Mouse (Mus musculus) frontal cortex, postnatal 36 days (tissue): ENCODE results near the gene Cacnb2.

Experiments
- DNase-seq, 2 experiments: peaks; one replicate each; pipeline ENCODE4 v3.0.0; 2022; ENCODE audit warnings: low spot score in 2 of 2

Gene Cacnb2

GRCm38 (mm10) chr2:14862981-14863380, 260.1 kb downstream of the Cacnb2 start:
- DNase-seq = no peak

- no peak for DNase-seq
Measured at GRCm38 (mm10) chr2:14873116-14873515, 270.2 kb downstream of the Cacnb2 start.

- DNase-seq = peak; percentile 36 to 39
Measured at GRCm38 (mm10) chr2:14873701-14874181, 270.9 kb downstream of the Cacnb2 start.

DNA sequence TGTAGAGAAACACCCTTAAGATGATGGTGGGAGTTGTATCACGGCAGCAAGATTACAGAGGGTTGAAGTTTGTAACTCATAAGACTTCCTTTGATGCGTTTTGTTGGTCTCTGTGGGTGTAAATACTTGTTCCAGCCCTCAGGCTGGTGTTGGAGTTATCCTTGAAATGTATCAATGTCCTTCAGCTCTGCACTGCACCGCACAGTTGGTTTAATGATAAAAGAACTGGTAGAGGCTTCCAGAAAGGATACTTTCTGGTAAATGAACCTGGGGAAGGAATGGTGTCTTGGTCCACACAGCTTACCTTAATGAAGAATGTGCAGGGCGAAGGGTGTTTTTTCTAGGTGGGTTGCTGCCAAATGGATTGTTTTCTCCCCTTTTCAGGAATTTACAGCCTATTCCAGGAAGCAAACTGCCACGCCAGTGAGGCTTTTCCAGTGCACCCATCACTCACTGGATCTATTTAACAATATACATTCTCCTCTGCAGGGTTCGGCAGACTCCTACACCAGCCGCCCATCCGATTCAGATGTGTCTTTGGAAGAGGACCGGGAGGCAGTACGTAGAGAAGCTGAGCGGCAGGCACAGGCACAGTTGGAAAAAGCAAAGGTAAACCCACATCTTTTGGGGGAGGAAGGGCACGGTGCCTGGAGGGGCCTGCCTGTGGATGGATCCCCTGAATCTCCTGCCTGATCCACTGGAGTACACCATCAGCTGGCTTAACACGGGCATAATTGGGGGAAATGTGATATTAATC, 271.6 kb downstream of the Cacnb2 start:
- peak; percentile 37 to 55 for DNase-seq

GRCm38 (mm10) chr2:14875121-14875520, 272.2 kb downstream of the Cacnb2 start:
- DNase-seq = no peak

DNA sequence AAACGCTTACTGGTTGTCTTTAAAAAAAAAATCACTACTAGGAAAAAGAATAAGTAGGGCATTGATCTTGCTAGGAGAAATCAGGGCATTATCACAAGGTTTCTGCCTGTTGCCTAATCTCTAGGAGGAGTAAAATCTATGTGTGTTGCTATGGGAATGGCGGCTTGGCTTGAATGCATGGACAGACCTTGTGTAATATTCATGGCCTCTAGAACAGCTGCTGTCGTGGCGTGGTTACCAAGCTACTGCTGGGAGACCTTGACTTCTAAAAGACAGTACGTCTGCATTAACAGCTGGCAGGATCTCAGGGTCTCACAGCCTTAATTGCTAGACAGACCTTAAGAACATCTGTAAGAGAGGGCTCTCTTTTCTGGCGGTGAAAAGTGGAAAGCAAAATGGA, 272.7 kb downstream of the Cacnb2 start:
- DNase-seq = no peak

DNA sequence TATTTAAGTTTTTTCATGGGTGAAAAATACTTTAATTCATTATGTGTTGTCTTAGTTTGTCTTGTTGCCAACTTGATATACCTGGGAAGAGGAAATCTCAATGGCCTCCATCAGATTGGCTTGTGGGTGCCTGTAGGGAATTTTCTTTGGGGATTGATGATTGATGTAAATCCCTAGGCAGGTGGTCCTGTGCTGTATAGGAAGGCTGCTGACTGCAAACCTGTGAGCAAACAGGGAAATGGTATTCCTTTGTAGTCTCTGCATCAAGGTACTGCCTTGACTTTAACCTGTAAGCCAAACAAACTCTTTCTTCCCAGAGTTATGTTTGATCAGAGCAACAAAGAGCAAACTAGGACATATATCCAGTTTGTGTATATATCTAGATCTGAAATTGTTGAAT, 276.1 kb downstream of the Cacnb2 start:
- no peak for DNase-seq

DNA sequence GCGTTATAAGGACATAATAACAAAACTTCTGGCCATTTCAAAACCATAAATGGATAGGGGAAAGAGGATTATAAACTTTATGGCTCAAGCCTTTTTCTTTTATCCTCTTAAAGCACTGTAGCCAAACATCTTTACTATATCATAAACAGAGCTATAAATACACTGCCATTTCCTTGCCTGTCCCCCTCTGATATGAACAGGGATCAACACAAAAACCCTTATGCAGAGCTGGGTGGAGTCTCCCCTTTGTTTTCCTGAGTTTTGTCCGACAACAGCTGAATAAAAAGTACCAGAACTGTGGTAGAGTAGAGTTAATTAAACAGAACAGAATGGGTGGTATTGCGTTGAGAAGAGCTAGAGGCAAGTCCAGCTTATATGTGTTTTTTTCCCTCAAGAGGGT, 280.6 kb downstream of the Cacnb2 start:
- no peak for DNase-seq

GRCm38 (mm10) chr2:14888406-14889195, 285.7 kb downstream of the Cacnb2 start:
- DNase-seq = no peak

DNA sequence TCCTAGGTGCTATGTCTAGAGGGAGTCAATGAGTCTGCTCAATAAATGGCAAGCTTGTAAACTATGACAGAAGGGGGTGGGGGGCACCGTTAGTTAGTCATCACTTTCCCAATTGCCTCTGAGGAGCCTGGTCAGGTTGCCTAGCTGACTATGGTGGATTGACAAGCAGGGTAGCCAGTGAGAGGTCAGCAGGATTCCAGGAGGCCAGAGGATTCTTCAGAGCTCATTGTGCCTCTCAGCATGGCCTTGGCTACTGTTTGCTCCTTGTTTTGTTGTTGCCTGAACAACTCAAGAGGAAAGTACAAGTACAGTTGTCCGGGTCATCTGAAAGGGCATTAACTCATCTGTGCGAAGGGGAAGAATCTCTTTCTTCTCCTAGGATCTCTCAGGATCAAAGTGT, 300.9 kb downstream of the Cacnb2 start:
- DNase-seq = no peak

GRCm38 (mm10) chr2:14904865-14905264, 302.0 kb downstream of the Cacnb2 start:
- no peak for DNase-seq

- no peak for DNase-seq
Measured at GRCm38 (mm10) chr2:14907124-14907925, 304.4 kb downstream of the Cacnb2 start.

DNA sequence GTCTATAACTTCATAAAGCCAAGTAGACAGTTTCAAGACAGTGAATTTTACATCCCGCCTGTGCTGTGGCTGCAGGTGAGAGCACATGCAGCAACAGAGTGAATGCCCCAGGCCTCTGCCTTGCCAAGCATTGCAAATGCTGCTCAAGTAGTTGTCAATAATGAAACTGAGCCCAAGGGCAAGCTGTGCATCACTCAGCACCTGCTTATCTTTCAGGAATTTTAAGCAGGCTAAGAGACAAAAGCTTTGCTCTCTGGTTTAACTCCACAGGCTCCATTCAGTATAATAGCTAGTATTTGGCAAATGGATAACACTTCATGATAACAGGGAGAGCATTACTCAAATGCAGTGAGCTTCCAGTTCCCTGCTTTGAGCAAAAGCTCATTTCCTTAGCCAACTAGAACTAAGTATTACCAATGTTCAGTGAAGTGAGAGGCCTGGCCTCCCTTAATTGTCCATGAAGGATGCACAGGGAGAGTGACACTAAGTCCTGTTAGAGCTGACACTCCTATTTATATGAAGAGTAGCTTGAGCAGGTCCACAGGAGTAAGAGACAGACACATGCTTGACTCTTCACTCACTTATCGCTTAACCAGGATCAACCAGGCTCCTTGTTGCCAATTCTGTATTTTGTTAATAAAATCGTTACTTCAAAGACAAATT, 314.8 kb downstream of the Cacnb2 start:
- no peak for DNase-seq

DNA sequence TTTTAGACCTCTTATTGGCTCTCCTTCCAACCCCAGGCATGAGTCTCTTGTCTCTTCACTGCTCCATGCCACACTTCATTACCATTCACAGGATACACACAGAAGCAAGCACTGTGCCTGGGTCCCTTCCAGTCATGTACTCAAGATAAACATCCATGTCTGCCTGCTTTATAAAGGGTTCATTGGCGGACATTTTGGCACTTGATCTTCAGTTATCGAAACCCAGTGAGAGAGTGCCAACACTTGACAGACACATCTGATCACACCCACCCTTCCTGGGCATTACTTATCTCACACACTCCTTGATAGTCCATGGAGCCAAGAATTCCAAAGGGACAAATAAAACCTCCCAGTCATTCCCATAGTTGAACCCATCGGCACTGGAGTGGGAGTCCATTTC, 327.0 kb downstream of the Cacnb2 start:
- no peak for DNase-seq

- no peak for DNase-seq
Measured at GRCm38 (mm10) chr2:14931968-14932367, 329.1 kb downstream of the Cacnb2 start.

DNA sequence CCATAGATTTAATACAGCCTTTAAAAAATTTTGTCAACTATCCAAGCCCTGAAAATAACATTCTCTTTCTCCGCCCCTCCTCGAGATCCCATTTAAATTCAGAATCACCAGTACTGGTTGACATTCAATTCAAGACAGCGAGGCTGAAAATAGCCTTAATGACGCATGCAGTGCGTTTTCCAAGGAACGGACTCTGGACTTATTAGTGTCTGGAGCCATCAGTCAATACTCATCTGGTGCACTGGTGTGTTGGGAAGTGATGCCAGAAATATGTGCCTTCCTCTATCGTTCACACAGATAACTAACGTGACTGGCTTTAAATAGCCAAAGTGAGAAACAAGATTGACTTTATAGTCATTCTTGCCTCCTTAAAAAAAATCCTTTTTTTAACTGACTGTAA, 333.6 kb downstream of the Cacnb2 start:
- DNase-seq = peak in 1 of 2 experiments; percentile 46

DNA sequence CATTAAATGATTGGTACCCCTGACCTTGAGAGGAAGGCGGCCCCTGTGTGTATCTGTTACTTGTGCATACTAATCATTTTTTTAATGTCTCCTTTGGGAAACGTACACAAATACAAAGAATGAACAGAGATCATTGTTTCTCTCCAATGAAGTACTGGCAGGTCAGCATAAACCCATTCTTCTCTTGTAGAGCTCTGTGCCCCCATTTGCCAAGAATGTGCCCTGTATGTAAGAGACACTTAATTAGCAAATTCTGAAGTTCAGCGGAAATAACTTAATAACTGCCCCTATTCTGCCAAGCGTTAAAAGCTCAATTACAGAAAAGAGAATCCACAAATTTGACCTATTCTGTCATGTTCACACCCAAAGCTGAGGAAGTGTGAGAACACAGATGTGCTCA, 339.4 kb downstream of the Cacnb2 start:
- DNase-seq = no peak

DNA sequence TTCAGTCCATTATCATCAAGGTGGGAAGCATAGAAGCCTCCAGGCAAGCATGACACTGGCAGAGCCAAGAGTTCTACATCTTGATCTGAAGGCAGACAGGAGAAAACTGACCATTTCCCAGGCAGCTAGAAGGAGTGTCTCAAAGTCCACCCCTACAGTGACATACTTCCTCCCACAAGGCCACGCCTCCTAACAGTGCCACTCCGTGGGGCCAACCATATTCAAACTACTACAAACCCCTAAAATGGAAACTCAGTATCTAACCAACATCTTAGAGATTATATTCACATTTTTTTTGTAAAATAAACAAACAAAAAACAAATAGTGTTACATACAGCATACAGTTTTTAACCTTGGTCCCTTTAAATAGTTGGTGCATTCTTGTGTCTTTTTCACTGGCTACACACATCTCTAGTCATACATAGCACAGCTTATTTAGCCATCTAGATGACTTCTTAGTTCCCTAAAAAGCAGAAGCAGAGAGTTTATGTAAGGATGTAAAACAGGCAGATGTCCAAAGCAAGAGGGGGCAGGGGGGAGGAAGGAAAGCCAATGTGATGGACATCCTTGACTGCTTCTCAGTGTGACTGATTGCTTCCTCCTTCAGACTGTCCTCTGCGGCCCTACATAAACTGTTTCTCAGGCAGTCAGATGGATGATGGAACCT, 340.9 kb downstream of the Cacnb2 start:
- no peak for DNase-seq

GRCm38 (mm10) chr2:14953090-14953489, 350.2 kb downstream of the Cacnb2 start:
- DNase-seq = no peak

DNA sequence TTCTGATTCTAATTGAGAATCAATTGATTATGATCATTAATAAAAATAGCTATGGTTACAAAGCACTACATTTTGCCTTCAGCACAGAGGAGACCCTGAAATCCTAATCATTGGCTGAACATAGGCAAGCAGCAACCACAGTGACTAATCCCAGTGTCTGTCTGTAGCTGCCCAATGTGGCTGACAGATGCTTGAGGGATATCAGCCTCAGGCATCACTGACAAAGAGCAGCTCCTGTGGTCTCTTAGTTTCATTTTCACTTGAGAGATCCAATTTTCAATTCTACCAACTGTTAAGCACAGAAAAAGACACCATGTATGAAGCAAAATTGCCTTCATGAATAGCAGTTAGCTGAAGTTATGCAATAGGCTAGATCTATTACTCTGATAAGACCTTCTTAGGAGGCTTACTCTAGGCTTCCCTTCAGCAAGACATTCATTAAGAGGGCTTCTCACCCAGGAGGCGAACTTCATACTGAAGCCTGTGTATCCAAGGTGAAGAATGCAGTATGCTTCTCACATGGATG, 358.1 kb downstream of the Cacnb2 start:
- no peak for DNase-seq

GRCm38 (mm10) chr2:14961493-14961892, 358.6 kb downstream of the Cacnb2 start:
- DNase-seq = no peak
